Mouse (Mus musculus) ES-CJ7 (cell line): ENCODE results near the gene Lsamp.
A peak's percentile ranks its signal among the peaks of the same experiment; 100 is the strongest.
"Not testable (repeated sequence)": the region's sequence is repeated elsewhere in the genome, so short reads cannot be mapped to it uniquely, and the experiment has no call there.

ENCODE experiments used
- DNase-seq: peaks from one replicate; pipeline ENCODE4 v3.0.0; 2011; ENCODE audit warnings: low read depth, low spot score

Gene Lsamp

DNA sequence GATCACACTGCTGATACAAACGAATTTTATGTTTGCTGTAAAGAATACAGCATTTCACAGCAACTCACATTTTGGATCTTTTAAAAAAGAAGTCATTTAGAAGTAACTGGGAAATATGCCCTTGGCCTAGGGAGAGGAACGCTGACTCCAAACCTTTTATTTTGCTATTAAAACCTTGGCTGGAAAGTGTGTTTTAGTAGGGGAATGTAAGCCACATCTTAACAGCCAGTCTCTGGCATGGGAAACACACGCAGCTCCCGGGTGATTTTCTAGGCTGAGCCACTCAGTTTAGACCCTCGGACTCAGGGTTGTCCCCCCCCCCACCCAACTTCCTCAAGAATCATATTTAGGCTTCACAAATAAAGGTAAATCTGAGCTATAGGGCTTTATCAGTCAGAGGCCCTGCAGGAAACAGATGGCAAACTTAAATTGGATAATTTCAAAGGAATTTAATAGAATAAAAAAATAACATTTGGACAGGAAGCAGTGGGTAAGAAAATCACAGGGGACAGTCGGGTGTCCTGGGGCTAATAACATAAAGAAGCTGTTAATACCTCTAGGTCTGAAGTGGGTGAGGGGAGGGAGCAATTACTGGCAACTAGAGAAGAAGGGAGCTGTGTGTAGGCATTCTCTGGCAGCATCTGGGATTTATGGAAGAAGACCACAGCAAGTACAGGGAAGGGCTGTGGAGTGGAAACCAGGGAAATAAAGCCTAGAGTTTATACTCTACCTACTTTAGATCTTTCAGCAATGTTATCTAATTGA, 1933.1 kb downstream of the Lsamp start:
- DNase-seq, result no peak

DNA sequence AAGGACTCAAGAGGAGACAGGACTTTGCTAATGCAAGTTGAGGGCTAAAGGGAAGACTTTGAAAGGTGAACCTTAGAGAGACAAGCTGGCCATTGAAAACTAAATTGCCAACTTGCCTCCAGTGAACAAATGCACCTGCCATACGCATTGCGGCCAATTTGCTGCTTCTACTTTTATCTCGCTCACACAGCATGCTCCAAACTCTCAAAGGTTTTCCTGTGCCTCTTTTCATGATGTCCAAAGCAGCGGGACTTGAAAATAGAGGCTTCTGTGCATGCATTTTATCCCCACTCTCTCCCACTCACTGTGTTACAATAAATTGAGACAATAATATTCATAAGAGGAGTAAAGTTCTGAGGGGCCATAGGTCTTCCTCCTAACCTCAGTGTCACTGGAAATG, 1945.4 kb downstream of the Lsamp start:
- DNase-seq, result no peak

DNA sequence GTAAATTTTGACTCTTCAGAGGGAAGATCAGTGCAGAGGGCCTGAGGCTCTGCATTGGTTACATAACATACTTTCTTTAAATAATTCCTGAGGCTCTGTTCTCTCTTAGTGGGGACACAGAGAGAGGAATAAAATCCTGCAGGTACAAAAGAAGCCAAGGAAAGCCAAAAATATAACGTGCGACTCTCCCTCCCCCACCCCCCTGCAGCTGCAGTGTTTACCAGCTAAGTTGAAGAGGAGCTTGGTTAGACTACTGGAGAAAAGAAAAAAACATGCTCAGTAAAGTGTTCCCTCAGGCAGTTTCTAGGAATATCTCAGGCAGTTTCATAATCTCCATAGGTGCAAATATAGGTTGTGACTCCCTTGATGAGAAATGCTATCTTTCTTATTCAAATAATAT, 1951.5 kb downstream of the Lsamp start:
- no peak for DNase-seq

DNA sequence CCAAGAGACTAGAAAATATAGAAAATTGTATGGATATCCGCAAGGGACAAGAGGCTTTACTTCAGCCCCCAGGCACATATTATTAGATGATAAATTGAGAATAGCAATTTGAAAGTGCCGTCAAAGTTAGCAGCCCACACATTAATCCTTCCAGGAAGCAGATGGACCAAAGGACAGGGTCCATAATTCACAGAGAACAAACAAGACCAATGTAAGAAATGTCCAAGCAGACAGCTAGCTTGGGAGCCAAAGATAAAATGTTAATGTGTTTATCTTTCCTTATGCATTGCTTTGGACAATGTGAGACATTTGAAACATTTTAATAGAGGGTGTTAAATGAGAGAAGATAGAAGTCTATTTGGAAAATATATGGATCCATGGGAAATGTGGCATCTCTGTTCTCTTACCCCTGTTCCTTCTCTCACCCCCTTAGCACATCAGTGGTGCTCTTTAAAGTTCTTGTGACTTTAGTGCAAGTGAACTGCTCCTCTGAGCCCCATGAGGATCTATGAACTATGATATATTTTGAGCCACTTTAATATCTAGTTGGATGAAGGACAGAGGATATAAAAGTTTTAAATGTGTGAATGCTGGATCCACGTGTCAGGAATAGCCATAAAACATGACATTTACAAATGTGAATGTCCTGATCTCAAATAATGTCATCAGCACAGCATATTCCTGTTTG, 1952.9 kb downstream of the Lsamp start:
- no peak for DNase-seq

DNA sequence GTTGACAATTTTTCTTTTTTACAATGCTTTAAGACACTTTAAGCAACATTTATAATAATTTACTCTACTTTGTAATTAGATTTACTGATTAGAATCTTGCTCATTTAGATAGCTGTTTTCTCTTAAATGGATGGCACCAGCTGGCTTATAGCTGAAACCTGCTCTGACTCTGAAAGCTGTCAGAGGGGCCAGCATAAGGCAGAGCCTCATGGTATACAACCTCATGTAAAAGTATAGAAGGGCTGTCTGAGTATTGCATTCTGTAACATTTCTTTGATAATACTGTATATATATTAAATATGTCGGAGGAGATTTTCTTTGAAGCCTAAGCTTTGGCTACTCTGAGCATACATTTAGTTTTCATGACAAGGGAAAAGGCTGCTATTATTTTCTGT, 1953.4 kb downstream of the Lsamp start:
- no peak for DNase-seq

DNA sequence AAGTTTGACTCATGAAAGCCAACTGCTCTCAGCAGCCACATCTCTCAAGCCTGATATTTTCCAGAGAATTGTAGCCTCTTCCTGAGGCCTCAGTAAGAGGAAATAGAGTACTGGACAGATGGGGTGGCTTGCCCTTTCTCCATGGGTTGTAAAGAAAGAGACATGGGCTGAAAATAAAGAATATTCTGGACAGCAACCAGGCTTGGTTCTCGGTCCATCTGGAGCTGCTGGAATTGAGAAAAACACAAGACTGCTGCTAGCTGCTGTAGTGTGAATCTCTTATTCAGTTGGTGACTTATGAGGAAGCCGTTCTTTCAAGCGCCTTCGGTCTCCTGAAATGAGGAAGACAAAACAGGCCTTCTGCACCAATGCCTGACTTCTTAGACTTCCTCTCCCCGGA, 1954.1 kb downstream of the Lsamp start:
- DNase-seq, result no peak

DNA sequence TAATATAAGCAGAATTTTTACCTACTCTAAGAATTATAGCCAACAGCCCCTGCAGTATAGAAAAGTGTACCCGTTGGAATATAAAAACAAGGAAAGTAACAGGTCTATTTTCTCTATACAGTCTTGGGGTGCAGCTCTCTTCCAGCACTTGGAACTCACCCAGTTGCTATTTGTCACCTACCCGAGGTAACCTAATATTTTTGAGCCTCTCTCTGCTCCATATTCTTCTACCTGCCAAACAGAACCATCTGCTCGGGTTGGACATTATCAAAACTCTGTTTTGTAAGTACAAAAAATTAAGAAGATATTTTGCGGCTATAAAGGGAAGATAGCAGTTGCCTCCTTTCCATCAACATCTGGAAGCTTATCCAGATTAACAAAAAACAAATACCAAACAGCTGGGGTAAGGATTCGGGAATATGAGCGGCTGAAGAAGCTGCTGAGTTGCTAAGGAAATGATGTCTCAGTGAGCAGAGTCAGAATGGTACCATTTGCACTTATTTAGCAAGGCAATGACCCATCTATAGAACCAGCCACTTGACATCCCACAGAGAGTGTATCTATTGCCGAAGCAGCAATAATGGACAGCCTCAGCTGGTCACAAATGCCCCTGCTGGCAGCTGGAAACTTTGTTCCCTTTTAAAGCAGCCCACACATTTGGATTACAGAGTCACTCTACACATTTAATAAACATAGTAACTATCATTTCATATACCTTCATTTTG, 1957.6 kb downstream of the Lsamp start:
- no peak for DNase-seq

DNA sequence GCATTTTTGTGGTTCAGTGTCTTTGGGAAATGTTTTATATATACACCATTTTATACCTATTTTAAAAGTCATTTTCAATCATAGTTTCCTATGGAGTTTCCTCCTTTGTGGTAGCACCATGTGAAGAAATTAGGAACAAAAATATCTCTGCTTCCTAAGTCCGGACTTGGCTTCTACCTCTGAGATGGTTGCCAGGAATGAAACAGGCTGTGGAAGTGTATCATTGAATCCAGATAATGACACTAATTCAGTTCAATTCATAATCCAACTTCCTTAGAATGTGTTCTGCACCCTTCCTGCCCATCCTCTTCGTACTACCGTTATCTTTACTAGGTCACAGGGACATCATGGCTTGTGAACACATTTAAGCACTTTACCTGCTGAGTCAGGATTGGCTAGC, 1973.7 kb downstream of the Lsamp start:
- no peak for DNase-seq

DNA sequence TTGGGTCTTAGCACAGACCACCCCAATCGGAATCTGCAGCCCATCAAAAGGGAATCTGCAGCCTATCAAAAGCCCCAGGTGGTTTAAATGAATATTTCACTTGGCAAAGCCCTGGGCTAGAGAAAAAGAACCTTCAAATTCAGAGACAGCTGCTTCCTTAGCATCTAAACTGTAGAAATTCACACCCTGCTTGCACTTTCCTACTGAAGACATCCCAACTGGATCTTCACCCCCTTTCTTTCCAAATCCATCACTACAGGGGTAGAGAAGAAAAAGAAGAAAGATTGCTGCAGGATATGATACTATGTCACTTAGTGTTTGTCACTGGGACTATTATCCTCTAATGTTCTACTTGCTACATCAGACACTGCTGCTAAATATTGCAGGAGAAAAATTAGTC, 1981.5 kb downstream of the Lsamp start:
- no peak for DNase-seq

DNA sequence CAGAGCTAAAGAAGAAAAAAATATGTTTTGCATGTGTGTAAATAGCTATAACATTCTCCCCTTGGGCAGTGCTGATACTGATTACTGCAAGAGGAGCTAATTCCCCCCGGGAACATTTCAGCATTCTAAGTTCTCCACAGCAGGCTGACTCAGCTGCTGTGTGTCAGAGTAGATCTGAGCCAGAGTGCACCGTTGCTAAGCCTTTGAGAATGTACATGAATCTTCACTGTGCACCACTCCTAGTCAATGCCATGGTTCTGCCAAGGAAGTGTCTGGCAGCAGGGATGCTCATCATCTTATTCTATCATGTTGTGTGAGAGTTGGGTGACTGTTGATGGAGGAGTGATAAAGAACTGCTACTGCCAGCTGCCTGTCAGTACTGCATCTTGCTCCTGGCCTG, 1985.1 kb downstream of the Lsamp start:
- DNase-seq, result no peak

DNA sequence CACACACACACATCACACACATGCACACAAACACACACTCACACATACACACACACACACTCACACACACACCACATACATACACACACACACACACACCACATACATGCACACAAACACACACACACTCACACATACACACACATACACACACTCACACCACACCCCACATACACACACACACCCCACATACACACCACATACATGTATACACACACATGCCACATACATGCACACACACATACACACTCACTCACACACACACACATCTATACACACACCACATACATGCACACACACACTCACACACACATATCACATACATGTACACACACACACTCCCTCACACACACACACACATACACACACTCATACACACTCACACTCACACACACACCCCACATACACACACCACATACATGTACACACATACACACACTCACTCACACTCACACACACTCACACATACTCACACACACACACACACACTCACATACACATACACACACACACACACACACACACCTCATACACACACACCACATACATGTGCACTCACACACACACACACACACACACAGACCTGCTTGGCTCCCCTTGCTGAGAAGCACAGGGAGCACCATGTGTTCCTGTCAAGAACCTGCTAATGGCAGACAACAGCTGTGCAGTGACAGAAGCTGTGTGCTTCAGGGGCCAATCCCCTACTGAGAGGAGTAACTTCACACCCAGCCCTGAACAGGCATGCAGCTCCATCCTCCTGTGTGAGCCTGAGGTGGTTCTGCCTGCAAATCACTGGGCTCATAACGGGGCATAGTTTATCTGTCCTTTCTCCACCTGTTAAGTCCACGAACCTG, 1990.9 kb downstream of the Lsamp start:
- DNase-seq, result no peak

DNA sequence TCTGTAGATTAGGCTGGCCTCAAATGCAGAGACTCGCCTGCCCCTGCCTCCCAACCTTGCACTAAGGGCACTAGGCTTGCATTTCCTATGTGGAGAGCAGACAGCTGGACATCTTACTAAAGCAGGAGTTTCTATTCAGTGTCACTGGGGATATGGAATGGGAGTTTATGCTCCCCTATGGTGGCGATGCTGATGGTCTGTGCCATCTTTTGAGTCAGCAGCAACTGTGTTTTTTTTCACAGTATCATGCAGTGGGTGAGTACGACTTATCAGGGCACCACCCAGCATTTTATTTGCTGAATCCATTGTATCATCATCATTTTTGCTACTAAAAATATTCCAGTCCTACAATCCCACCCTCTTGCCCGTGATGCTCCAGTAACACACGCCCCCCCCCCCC, 1992.7 kb downstream of the Lsamp start:
- DNase-seq, result no peak

DNA sequence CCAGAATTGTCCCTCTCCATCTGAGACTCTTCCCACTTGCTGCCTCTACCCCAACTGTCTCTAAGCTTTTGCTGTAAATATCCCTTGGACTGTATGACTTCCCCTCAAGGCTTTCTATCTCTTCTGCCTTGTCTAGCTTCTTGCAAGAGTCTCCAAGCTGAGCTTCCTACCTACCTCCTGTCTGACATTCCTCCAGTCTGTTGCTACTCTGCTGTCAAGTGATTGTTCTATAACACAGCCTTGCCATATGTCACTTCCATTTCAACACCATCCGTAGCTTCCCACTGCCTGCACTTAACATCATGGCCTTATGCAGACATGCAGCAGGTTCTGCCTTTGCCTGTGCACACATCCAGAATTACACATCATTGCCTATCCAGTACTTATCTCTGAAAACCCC, 2012.8 kb downstream of the Lsamp start:
- no peak for DNase-seq

DNA sequence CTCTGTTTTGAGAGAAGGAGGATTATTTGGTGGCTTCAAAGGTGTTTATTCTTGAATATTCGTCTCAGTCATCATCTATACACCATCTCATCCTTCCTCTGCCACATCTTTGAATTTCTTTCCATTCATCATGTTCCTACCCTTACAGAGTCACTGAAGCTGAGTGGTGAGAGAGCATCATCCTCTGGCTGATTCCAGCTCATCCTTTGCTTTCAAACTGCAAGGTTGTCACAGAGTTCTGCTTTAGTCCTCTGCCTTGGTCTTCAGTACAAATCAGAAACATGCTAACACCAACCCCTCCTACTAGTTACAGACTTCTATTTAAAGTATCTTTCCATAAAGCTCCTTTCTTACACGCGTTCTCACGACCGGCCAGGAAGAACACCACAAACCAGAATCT, 2018.8 kb downstream of the Lsamp start:
- DNase-seq, result no peak

DNA sequence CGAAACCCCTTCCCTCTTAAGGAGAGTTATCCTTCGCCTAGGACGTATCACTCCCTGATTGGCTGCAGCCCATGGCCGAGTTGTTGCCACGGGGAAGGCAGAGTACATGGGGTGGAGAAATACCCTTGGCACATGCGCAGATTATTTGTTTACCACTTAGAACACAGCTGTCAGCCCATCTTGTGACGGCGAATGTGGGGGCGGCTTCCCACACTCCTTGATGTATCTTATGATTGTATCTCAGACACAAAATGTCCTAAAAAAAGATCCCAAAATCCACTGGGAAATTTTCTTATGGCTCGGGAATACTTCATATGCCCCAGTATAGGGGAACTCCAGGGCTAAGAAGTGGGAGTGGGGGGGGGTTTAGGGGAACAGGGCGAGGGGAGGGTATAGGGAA, 2019.3 kb downstream of the Lsamp start:
- DNase-seq, result not testable (repeated sequence)

DNA sequence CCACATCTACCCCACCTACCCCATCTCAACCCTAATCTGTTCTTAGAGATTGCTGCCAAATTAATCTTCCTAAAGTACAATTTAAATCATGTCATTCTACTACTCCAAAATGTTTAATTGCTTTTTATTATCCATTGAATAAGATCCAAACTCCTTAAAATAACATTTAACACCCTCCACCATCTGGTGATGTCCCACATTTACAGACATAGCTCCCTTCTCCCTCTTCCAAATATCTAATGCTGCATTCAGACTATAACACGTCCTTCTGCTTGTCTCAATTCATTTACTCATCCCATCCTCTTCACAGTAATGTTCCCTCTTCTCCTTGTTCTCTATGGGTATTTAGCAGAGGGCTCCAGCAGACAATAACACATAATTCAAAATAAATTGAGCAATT, 2020.0 kb downstream of the Lsamp start:
- DNase-seq, result no peak

DNA sequence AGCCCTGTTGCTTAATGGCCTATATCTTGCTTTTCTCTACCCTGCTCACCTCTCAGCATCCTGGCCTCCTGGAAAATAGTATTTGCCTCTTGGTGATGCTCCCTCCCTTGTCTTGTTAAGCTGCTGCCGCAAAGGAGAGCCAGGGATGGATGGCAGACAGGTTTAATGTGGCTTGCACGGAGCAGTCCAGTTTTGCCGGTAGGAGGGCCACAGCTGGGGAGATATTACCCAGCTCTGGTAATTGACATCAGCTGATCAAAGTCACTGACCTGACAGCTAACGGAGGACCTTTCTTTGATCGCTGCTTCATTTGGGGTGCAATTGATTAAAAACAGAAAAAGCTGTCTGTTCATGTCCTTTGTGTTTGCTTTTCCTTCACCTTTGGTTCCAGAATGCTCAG, 2030.8 kb downstream of the Lsamp start:
- no peak for DNase-seq

DNA sequence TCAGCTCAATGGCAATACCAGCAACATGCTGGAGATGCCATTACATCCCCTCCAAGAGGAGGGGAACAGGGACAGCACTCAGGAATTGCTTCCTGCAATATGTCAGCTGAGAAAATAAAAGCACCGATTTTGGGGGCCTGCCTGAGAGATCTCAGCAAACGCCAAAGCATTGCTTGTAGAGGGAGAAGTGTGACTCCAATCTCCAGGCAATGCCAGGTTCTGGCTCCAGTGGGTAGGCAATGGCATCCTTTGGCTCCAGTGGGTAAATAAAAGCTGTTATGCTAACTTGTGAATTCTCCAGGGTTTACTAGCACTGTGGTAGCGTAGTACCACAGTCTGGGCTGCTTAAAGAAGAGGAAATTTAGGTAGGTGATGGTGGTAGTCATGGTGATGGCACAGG, 2031.3 kb downstream of the Lsamp start:
- DNase-seq, result no peak

DNA sequence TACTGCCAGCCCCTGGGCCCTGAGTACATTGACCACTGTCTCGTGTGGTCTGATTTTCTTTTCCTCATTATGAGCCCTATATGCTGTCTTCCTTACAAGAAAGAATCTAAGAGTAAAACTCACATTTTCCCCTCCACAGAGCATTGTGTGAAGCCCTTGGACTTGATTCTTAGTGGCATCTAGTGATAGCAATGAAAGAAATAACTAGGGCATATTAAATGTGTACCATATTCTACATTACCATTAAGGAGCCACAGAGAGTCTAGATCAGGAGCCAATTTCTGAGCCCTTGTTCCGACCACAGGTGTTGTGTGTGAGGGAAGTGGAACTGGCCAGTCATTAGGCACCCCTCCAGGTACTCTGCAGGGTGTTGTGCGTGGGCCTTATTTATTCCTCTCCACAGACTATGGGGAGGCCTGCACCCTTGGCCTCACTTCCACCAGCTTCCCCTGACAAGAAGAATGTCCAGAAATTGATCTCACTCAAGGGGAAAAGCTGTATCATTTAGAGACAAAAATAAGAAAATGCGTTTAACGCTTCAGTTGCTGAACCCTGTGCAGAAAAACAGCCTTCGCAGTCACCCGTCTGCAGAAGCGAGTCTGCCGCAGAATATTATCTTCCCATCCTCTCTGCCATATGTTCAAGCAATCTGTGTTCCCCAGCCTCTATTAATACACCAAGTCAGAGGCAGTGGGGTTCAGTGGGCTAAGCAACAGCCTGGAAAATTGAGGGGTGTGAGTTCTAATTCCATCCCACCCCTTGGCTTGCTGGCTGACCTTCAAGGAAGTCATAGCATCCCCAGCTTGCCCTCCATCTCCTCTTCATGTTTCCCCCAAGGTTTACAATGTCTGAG, 2032.9 kb downstream of the Lsamp start:
- no peak for DNase-seq

DNA sequence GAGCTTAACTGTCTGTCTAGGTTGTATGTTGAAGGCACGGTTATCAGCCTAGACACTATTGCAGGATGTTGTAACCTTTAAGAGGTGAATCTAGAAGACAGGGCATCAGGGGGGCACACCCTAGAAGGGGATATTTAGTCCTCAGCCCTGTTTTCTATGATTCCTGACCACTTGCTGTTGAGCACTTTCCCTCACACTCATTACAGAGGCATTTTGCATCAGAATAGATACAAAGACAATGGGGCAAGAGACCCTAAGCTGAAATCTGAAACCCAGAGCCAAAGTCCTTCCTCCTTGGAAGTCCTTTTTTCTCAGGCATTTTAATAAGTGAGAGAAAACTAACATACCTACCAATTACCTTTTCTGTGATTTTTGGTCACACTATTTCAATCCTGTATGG, 2038.4 kb downstream of the Lsamp start:
- DNase-seq, result peak; percentile 64

DNA sequence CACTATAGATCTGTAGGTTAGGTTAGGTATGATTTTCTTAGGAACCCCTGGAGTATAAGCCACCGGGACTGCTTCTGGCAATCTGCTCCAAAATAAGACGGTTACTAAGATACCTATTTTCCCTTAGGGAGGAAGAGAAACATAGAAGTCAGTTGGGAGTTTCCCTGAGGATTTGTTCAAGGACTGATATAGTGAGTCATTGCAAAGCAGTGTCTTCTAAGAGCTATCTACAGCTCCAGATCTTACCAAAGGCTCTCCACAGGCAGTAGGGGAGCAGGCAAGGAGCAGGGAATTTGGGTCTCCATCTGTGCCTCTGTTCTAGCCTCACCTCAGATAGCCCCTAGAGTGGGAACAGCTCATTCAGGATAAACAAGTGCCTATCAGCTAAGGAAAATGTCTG, 2047.9 kb downstream of the Lsamp start:
- no peak for DNase-seq
